Mouse (Mus musculus) liver, embryonic 15.5 days (tissue): ENCODE data around the gene Kcnk7. TPM values are rescaled to one million over a fixed set of nuclear protein-coding genes. Genes with fewer than 3 reads are reported as not detected.

Experiments used
- ATAC-seq: fragments of 200-750 bp; cut with Nextera tagmentation; 2 replicates; pipeline ENCODE4 v1.8.0; 2017; ENCODE audit warnings: moderate number of reproducible peaks, mild to moderate bottlenecking, moderate library complexity; ENCODE audit not compliant: insufficient read depth
- H3K27ac ChIP-seq: fragments of 300-500 bp; sonication (generic); replicated peaks from 2 replicates; pipeline ENCODE4 v1.5.1; 2015; ENCODE audit warnings: mild to moderate bottlenecking, inconsistent platforms
- H3K27me3 ChIP-seq: fragments of 300-500 bp; sonication (generic); 2 replicates; pipeline ENCODE4 v1.6.1; 2015; ENCODE audit warnings: mild to moderate bottlenecking, inconsistent platforms
- H3K36me3 ChIP-seq: fragments of 300-500 bp; sonication (generic); replicated peaks from 2 replicates; pipeline ENCODE4 v1.6.1; 2015; ENCODE audit warnings: moderate library complexity, mild to moderate bottlenecking, inconsistent platforms
- H3K4me1 ChIP-seq: fragments of 300-500 bp; sonication (generic); replicated peaks from 2 replicates; pipeline ENCODE4 v1.6.1; 2015; ENCODE audit warnings: inconsistent platforms
- H3K4me2 ChIP-seq: fragments of 300-500 bp; sonication (generic); 2 replicates; pipeline ENCODE4 v1.6.1; 2015; ENCODE audit warnings: moderate library complexity, mild to moderate bottlenecking, inconsistent platforms
- H3K4me3 ChIP-seq: fragments of 300-500 bp; sonication (generic); replicated peaks from 2 replicates; pipeline ENCODE4 v1.5.1; 2015; ENCODE audit warnings: mild to moderate bottlenecking, inconsistent platforms
- H3K9ac ChIP-seq: fragments of 300-500 bp; sonication (generic); 2 replicates; pipeline ENCODE4 v1.6.1; 2015; ENCODE audit warnings: moderate library complexity, mild to moderate bottlenecking, inconsistent platforms
- H3K9me3 ChIP-seq: fragments of 300-500 bp; sonication (generic); replicated peaks from 2 replicates; pipeline ENCODE4 v1.6.1; 2016; ENCODE audit warnings: inconsistent platforms
- WGBS: fragments of 180-500 bp; shearing (Covaris S2); methylation state at CpG from one replicate; pipeline ENCODE4 v1.1.7; 2015; ENCODE audit warnings: mixed read lengths; ENCODE audit not compliant: insufficient replicate concordance; 5-methylcytosine and 5-hydroxymethylcytosine counted together
- polyA plus RNA-seq: library from polyadenylated mRNA; unstranded; fragments of >200 nt; fragmentation: Nextera tagmentation; extraction: Ambion mirVana; gene quantifications from 2 replicates; pipeline ENCODE4 v1.2.1, GENCODE M21; 2015

The Kcnk7 gene
- polyA plus RNA-seq, 1 experiment from 2014 or later: 0.28 TPM

DNA sequence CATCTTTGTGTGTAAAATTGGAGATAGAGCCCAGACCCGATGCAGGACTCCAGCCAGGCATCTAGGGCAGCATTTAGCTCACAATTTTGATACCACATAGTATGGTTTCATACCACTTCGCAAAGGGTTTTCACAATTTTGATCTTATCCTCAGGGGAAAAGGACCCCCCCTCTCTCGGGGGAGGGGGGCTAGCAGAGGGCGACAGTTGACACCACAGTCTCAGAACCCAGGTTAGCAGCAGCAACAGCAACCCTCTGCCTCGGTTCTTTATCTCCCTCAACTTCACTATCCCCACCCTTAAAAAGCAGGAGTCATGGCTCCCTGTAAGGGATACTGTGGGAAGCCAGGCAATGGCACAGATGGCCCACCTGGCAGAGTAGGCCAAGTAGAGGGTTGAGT lies 9.1 kb downstream of the Kcnk7 start:
- H3K9me3 ChIP-seq: no peaks in the 10 kb centered on the region
- peaks cover 73% of the 10 kb centered on the region for H3K4me1 ChIP-seq
- no peaks in the 10 kb centered on the region for H3K27me3 ChIP-seq
- peak overlapping the region; percentile 31 for H3K27ac ChIP-seq
- H3K9ac ChIP-seq: 0 out of 2 replicates have a peak overlapping the region, but pooled peaks have one; percentile 0
- ATAC-seq: no peak
- H3K4me3 ChIP-seq: peak overlapping the region; percentile 6; the same call in 1 of the 2 replicates
- H3K36me3 ChIP-seq: peaks cover 99% of the 10 kb centered on the region
- 57% methylated on average over 5 of the region's 5 CpGs for WGBS
- H3K4me2 ChIP-seq: peak overlapping the region; percentile 38

DNA sequence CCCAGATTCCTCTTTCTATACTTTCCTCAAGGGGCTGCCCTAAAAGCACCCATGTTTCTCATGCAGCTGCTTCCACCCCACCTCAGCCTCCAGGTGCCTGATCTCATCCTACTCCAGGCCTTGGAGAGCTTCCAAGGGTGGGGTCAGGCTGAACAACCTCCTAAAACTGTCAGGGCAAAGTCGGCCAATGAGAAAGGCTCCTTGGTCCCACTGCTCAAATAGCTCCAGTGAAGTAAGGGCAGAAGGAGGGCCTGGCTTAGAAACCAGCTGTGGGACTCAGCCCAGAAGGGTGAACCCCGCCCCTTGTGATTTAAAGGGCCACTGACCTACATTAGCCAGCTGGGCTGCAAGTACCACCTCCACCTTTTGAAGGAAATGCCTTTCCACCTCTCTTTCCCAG lies 9.6 kb downstream of the Kcnk7 start:
- peaks cover 77% of the 10 kb centered on the region for H3K4me1 ChIP-seq
- no peaks in the 10 kb centered on the region for H3K27me3 ChIP-seq
- no peaks in the 10 kb centered on the region for H3K9me3 ChIP-seq
- peaks cover 99% of the 10 kb centered on the region for H3K36me3 ChIP-seq
- peak; percentile 52 for ATAC-seq
- peak overlapping the region; percentile 31 for H3K27ac ChIP-seq
- H3K4me2 ChIP-seq: peak overlapping the region; percentile 38
- WGBS: 17% methylated on average over 2 of the region's 2 CpGs
- H3K9ac ChIP-seq: peak overlapping the region; percentile 0; the same call in 1 of the 2 replicates
- H3K4me3 ChIP-seq: peak overlapping the region; percentile 6; the same call in 1 of the 2 replicates

DNA sequence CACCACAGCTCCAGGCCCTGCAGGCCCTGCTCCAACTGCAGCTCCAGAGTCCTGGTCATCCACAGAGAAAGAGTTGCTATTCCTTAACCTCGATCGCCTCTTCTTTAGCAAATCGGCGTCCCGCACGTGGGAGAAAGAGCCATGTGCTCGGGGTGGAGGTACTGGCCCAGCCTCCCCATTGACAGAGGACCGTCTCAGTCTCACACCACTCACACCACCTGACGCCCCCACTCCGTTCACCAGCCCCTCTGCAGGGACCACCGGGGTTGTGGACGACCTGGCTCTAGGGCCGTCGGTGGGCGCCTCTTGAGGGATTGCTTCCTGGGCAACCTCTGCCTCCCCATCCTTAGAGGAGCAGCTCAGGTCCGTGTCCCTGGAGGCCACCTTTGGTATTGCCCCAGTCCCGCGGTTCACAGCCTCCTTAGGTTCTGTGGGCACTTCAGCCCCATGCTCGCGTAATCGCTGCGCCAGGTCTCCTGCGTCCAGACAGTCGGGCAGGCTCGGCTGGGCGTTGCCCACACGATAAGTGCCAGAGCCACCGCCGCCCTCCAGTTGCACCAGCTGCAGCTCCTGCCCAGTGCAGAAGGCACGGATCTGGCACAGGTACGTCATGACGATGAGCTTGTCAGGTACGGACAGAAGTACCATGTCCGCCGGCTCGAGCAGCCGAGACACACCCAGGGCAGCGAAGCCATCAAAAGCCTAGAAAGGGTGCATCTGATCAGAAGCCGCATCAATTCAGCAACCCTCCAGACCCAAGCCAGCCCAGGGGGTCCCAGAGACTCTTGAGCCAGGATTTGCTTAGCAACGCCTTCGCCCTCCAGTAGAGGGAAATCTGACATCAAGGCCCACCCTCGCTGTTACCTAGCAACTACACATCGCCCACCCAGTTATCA lies 11.9 kb downstream of the Kcnk7 start:
- Histone ChIP-seq H3K36me3 (peaks cover 100% of the 10 kb centered on the region), H3K4me2 (peak overlapping the region; percentile 36), H3K27ac (peak overlapping the region; percentile 31), H3K4me3 (peak overlapping the region; percentile 7; the same call in 1 of the 2 replicates), H3K4me1 (peaks cover 97% of the 10 kb centered on the region), H3K27me3 (no peaks in the 10 kb centered on the region), H3K9me3 (no peaks in the 10 kb centered on the region), H3K9ac (no peak overlapping the region)
- ATAC-seq: peak; percentile 33
- WGBS: 74% methylated on average over 43 of the region's 43 CpGs

DNA sequence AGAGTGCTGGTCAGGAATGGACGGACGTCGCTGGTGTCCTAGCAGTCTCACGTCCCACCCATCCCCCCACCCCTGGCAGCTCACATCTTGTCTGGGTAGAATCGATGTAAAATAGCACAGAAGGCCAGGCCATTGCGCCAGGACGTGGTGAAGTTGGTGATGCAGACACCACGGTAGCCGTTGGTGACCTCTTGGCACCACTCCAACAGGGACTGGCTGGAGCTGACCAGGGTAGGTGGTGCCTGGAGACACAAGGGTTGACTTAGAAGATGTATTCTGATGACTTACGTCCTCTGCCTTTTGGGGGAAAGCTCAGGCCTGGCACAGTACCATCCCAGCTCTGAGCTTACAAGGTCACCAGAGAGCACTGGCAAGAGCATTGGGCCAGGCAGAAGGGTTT lies 12.8 kb downstream of the Kcnk7 start:
- Histone ChIP-seq H3K27ac (no peak overlapping the region), H3K36me3 (peaks cover 100% of the 10 kb centered on the region)

DNA sequence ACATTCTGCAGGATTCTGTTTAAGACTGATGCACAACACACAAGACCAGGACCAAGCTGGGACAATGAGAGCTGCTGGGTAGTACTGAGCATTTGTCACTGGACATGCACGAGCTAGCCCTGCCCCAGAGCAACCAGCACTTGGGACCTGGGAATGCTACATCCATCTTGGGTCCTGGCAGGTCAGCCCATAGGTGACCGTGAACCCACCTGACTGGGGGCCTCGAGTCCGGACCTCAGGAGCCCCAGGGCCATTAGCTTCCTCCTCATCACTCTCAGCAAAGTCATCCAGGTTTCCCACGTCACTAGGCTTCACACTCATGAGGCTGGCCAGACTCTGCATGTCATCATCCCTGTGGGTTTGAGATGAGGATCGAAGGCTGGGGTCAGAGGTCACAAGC lies 17.1 kb downstream of the Kcnk7 start:
- peak overlapping the region; percentile 98 for H3K27ac ChIP-seq
- H3K27me3 ChIP-seq: no peaks in the 10 kb centered on the region
- 92% methylated on average over 6 of the region's 6 CpGs for WGBS
- peaks cover 87% of the 10 kb centered on the region for H3K4me1 ChIP-seq
- ATAC-seq: no peak
- H3K4me3 ChIP-seq: 0 out of 2 replicates have a peak overlapping the region, but pooled peaks have one; percentile 3
- no peaks in the 10 kb centered on the region for H3K9me3 ChIP-seq
- peak overlapping the region; percentile 15; the same call in 1 of the 2 replicates for H3K9ac ChIP-seq
- H3K36me3 ChIP-seq: peaks cover 81% of the 10 kb centered on the region
- peak overlapping the region; percentile 96 for H3K4me2 ChIP-seq

More for the DNA sequence above, 12.8 kb downstream of the Kcnk7 start:
- no peaks in the 10 kb centered on the region for H3K9me3 ChIP-seq
- 78% methylated on average over 10 of the region's 10 CpGs for WGBS
- H3K4me2 ChIP-seq: peak overlapping the region; percentile 4; the same call in 1 of the 2 replicates
- H3K27me3 ChIP-seq: no peaks in the 10 kb centered on the region
- H3K4me3 ChIP-seq: no peak overlapping the region
- no peak overlapping the region for H3K9ac ChIP-seq
- H3K4me1 ChIP-seq: peaks cover 97% of the 10 kb centered on the region
- ATAC-seq: no peak

DNA sequence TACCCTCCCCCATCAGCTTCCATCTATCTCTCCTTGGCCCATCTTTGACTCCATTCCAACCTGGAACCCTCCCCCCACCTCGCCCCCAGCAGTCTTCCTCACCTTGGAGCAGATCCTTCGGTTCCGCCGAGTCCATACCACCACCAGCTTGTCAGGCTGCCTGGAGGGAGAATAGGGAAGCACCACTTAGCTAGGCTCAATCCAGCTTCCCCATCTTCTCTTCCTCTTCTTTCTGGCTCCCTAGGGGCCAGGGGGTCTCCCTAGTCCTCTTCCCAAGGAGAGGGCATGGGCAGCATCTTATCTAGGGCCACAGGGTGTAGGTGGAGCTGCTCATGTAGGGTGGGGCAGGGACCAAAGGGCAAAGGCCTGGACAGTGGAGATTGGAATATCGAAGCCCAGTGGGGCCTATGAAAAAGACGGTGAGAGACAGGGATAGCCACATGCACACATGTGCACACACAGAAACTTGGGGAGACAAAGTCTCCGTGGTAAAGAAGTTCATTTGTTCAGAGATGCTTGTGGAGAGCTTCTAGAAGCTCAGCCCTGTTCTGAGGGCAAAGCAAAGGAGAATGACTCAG lies 18.8 kb downstream of the Kcnk7 start:
- H3K27ac ChIP-seq: peak overlapping the region; percentile 98
- H3K4me1 ChIP-seq: peaks cover 84% of the 10 kb centered on the region
- peak overlapping the region; percentile 98 for H3K9ac ChIP-seq
- peaks cover 65% of the 10 kb centered on the region for H3K36me3 ChIP-seq
- WGBS: 32% methylated on average over 7 of the region's 7 CpGs
- H3K4me3 ChIP-seq: peak overlapping the region; percentile 94
- no peaks in the 10 kb centered on the region for H3K9me3 ChIP-seq
- H3K4me2 ChIP-seq: peak overlapping the region; percentile 96
- no peaks in the 10 kb centered on the region for H3K27me3 ChIP-seq
- ATAC-seq: peak; percentile 71

DNA sequence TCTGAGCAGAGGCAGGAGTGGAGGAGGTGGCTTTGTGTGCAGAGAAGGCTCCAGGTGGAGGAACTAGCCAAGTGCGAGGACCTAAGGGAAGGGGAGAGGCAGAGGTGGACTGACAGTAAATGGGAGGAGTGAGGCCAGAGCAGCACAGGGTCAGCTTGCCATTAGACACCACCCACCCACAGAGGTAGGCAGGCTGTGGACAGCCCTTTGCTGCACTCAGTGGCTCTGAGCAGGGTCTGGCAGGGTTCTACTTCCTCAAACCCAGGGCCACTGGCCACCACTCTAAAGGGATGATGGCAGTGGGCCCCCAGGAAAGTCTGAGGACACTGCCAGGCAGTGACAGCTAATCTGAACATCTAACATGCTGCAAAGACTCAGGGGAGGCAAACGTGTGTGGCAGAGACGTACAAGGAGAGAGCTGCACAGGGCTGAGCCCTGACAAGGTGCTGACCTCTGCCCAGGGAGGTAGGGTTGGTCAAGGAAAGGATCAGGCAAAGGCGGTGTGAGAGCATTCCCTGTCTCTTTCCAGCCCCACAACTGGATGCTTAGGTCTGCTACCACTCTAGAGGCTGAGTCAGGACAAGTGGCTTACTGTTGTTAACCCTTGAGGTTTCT lies 19.9 kb downstream of the Kcnk7 start:
- H3K4me1 ChIP-seq: peaks cover 87% of the 10 kb centered on the region
- peak overlapping the region; percentile 94 for H3K4me3 ChIP-seq
- WGBS: 13% methylated on average over 4 of the region's 4 CpGs
- peaks cover 56% of the 10 kb centered on the region for H3K36me3 ChIP-seq
- H3K9ac ChIP-seq: peak overlapping the region; percentile 98
- H3K4me2 ChIP-seq: peak overlapping the region; percentile 96
- peak overlapping the region; percentile 98 for H3K27ac ChIP-seq
- no peaks in the 10 kb centered on the region for H3K27me3 ChIP-seq
- H3K9me3 ChIP-seq: no peaks in the 10 kb centered on the region
- no peak for ATAC-seq

DNA sequence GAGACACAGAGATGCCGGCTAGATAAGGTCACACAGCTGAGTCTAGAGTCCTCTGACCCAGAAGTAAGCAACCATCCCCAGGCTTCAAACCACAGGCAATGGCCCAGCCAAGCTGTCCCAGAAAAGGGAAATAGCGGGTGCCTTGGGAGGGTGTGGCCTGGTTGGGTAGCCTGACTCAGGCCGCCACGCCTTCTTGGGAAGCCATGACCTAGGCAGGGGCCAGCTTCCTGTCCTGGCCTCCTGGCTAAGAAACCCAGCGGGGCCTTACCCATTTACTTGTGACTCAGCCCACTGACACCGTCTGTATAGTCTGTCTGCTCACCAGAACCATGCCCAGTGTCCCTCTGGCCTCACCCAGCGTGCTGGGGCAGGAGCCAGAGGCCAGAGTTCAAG lies 20.4 kb downstream of the Kcnk7 start:
- Histone ChIP-seq H3K4me2 (peak overlapping the region; percentile 96), H3K36me3 (peaks cover 51% of the 10 kb centered on the region), H3K9me3 (no peaks in the 10 kb centered on the region), H3K27ac (peak overlapping the region; percentile 98), H3K4me1 (peaks cover 86% of the 10 kb centered on the region), H3K9ac (peak overlapping the region; percentile 98), H3K4me3 (peak overlapping the region; percentile 94), H3K27me3 (no peaks in the 10 kb centered on the region)
- 11% methylated on average over 7 of the region's 7 CpGs for WGBS
- ATAC-seq: peak; percentile 58

DNA sequence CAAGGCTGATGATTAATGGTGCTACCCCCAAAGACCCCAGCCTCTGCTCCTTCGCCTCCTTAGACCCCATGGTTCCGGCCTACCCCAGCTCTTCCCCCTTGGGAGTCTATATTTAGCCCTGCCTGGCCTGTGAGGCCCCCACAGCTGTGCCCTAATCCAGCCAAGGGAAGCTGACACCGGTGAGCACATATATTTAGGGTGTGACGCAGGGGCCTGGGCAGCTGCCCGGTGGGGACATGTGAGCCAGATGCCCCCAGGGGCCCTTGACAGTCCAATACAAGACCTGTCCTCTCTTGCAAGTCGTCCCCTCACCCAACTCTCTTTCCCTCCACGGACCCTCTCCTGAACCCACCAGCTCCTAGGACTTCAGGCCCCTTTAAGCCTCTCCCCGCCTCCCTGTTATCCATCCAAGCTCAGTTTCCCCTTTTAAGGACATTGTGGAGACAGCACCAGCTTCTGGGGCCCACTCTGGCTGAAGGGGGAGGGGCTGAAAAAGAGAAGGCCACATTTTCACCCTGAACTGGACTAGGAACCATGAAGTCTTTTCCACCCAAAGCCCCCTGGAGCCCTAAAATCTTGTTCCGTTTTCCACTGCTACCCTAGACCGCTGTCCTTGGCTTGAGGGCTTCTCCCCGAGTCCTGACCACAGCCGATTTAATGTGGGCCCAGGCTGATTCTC lies 21.0 kb downstream of the Kcnk7 start:
- H3K4me3 ChIP-seq: peak overlapping the region; percentile 94
- H3K4me2 ChIP-seq: peak overlapping the region; percentile 96
- 10% methylated on average over 12 of the region's 12 CpGs for WGBS
- H3K4me1 ChIP-seq: peaks cover 86% of the 10 kb centered on the region
- H3K27ac ChIP-seq: peak overlapping the region; percentile 98
- H3K9ac ChIP-seq: peak overlapping the region; percentile 98
- ATAC-seq: peak; percentile 11; the same call in 1 of the 2 replicates
- H3K9me3 ChIP-seq: no peaks in the 10 kb centered on the region
- peaks cover 48% of the 10 kb centered on the region for H3K36me3 ChIP-seq
- no peaks in the 10 kb centered on the region for H3K27me3 ChIP-seq

DNA sequence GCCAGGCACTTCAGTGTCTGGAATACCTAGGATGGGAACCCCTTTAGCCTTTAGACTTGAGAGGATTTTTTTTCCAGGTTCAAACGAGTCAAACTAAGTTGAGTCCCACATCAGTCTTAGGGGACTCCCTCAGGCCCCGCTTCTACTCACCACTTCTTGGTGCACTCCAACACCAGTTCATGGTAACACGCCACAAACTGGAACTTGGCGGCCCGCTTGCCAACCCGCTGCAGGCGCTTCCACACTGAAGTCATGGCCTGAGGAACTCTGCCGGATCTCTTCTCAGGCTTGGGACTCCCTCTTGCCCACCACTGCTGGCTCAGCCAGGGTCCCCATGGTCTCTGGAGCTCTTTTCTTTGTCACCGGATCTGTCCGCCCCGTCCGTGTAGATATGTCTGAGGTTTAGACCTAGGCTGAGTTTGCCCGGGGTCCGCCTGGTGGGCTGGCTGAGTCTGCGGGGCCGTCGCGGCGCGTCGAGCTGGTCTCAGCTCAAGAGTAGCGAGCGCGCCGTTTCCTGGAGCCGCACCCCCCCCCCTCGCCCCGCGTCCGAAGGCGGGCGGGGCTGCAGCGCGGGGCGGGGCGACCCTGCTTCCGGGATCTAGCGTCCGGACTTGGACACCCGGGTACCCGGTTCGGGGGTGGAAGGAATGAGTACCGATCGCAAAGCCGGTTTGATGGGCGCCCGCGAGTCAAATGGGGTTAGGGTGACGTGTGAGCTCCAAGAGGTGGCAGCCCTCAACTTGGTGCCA lies 21.8 kb downstream of the Kcnk7 start, which contains the start of gene Ehbp1l1:
Gene Ehbp1l1, minus strand, starts transcription at position 551 of the 749 bp plus-strand sequence.
- H3K4me1 ChIP-seq: peaks cover 86% of the 10 kb centered on the region

More for the DNA sequence above, 21.8 kb downstream of the Kcnk7 start, which contains the start of gene Ehbp1l1:
- Histone ChIP-seq H3K9me3 (no peaks in the 10 kb centered on the region), H3K36me3 (peaks cover 44% of the 10 kb centered on the region), H3K4me2 (peak within 1 kb of the TSS; percentile 96), H3K9ac (peak within 1 kb of the TSS; percentile 98), H3K27ac (peak within 1 kb of the TSS; percentile 98), H3K4me3 (peak within 1 kb of the TSS; percentile 94), H3K27me3 (no peaks in the 10 kb centered on the region)
- WGBS: 2% methylated on average over 49 of the region's 49 CpGs
- ATAC-seq: peak; percentile 27
